Comparison of ENCODE assay signal across 9 mouse cellular contexts in the genomic region with DNA sequence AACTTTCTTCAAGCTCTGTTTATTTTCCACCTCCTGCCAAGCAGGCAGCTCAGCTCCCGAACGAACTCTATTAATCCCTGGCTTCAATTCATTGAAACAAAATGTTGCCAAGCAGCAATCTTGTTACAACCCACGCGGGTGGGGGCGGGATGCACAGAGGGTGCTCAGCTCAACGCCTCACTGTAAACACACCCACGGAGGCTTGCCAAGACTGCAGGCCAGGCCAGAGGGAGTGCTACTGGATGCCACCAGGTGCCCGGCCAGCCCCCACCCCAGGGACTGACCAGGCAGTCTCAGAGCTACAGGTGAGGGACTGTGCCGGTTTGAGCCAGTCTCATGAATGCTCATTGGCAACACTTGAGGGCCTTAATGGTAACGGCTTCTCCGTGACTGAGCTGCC. TPM values are rescaled to one million over a fixed set of nuclear protein-coding genes. Genes with fewer than 3 reads are reported as not detected.
DNase-seq lines count a peak whose midpoint lies in the region; ATAC-seq and TF ChIP-seq lines count a peak whose summit lies in the region.
"Had no signal": no experiment of that assay in that cellular context is flagged by ENCODE, and none has a peak within 500 bp of the region (broad histone marks: within the 10 kb centered on the region; RNA-seq: fewer than 3 reads in every experiment).

No protein-coding gene starts in this region.

- no peaks in the 10 kb centered on the region for H3K27me3 ChIP-seq in liver, adult 2 months (ENCODE audit: control insufficient read depth, insufficient read depth, low read length)
- H3K27me3 ChIP-seq in liver, embryonic 12.5 days (replicated peaks) = no peaks in the 10 kb centered on the region
- no peaks in the 10 kb centered on the region for H3K27me3 ChIP-seq in forebrain, postnatal 0 days (ENCODE audit: insufficient read depth, low read length)
- H3K27me3 ChIP-seq in midbrain, embryonic 13.5 days = no peaks in the 10 kb centered on the region
- H3K27me3 ChIP-seq: liver, embryonic 13.5 days had no signal

- DNase-seq in liver, adult 2 months (ENCODE audit: extremely low read depth, low read depth, low spot score) = peak; percentile 9
- DNase-seq in forebrain, postnatal 0 days = peak; percentile 62
- peak; percentile 84 for DNase-seq in layer of hippocampus, adult 11-12 months (ENCODE audit: low spot score)
- DNase-seq in spleen, postnatal 4 days (ENCODE audit: low spot score in 2 of 2) = no peak
- DNase-seq in thymus, postnatal 10 days (ENCODE audit: low spot score in 2 of 2) = no peak
- DNase-seq: liver, embryonic 13.5 days had no signal

- no peak overlapping the region for H3K4me2 ChIP-seq in liver, embryonic 12.5 days
- H3K4me2 ChIP-seq in forebrain, postnatal 0 days (ENCODE audit: low read depth) = no peak overlapping the region
- no peak overlapping the region for H3K4me2 ChIP-seq in midbrain, embryonic 13.5 days (replicated peaks)
- H3K4me2 ChIP-seq: liver, embryonic 13.5 days had no signal

- H3K36me3 ChIP-seq in liver, adult 2 months (ENCODE audit: control insufficient read depth, insufficient read depth, low read length) = no peaks in the 10 kb centered on the region
- no peaks in the 10 kb centered on the region for H3K36me3 ChIP-seq in liver, embryonic 12.5 days
- no peaks in the 10 kb centered on the region for H3K36me3 ChIP-seq in forebrain, postnatal 0 days (ENCODE audit: insufficient read depth)
- no peaks in the 10 kb centered on the region for H3K36me3 ChIP-seq in midbrain, embryonic 13.5 days
- H3K36me3 ChIP-seq: liver, embryonic 13.5 days had no signal

- no peaks in the 10 kb centered on the region for H3K9me3 ChIP-seq in liver, embryonic 12.5 days (replicated peaks)
- H3K9me3 ChIP-seq in forebrain, postnatal 0 days (ENCODE audit: low read length) = no peaks in the 10 kb centered on the region
- no peaks in the 10 kb centered on the region for H3K9me3 ChIP-seq in midbrain, embryonic 13.5 days
- H3K9me3 ChIP-seq: liver, embryonic 13.5 days had no signal

- H3K9ac ChIP-seq in liver, adult 2 months (ENCODE audit: low read depth, low read length) = no peak overlapping the region
- H3K9ac ChIP-seq in liver, embryonic 12.5 days = no peak overlapping the region
- H3K9ac ChIP-seq in forebrain, postnatal 0 days = 0 out of 2 replicates have a peak overlapping the region, but pooled peaks have one; percentile 14
- no peak overlapping the region for H3K9ac ChIP-seq in midbrain, embryonic 13.5 days (replicated peaks)
- H3K9ac ChIP-seq: liver, embryonic 13.5 days had no signal

- no peak overlapping the region for H3K27ac ChIP-seq in liver, adult 2 months (replicated peaks; ENCODE audit: insufficient read depth, low read depth, low read length)
- H3K27ac ChIP-seq in liver, embryonic 12.5 days = no peak overlapping the region
- peak overlapping the region; percentile 50; the same call in 1 of the 2 replicates for H3K27ac ChIP-seq in forebrain, postnatal 0 days (ENCODE audit: low read depth, low read length)
- H3K27ac ChIP-seq in midbrain, embryonic 13.5 days = no peak overlapping the region
- H3K27ac ChIP-seq: liver, embryonic 13.5 days had no signal

- TF ChIP-seq POLR2A in liver, adult 2 months (IDR thresholded peaks at IDR 0.05; ENCODE audit: extremely low read depth, insufficient read depth, low read length) = no peak

- WGBS in liver, adult 2 months = 35% methylated on average over 11 of the region's 11 CpGs
- 62% methylated on average over 11 of the region's 11 CpGs for WGBS in liver, embryonic 12.5 days (ENCODE audit: insufficient replicate concordance)
- whole genome bisulfite sequencing in forebrain, postnatal 0 days = 14% methylated on average over 11 of the region's 11 CpGs
- 34% methylated on average over 11 of the region's 11 CpGs for WGBS in midbrain, embryonic 13.5 days

- no peak overlapping the region for H3K4me3 ChIP-seq in liver, adult 2 months (ENCODE audit: insufficient read depth, low read depth, low read length)
- no peak overlapping the region for H3K4me3 ChIP-seq in liver, embryonic 12.5 days
- no peak overlapping the region for H3K4me3 ChIP-seq in forebrain, postnatal 0 days (ENCODE audit: low read depth, low read length)
- no peak overlapping the region for H3K4me3 ChIP-seq in midbrain, embryonic 13.5 days (replicated peaks)
- H3K4me3 ChIP-seq: liver, embryonic 13.5 days had no signal

- H3K79me2 ChIP-seq in liver, adult 2 months (ENCODE audit: control insufficient read depth, insufficient read depth, low read length) = no peaks in the 10 kb centered on the region

- TF ChIP-seq CTCF in liver, adult 2 months (IDR thresholded peaks at IDR 0.05; ENCODE audit: low read depth, low read length) = no peak
- TF ChIP-seq CTCF in forebrain, postnatal 0 days (IDR thresholded peaks at IDR 0.05; ENCODE audit: low read depth) = no peak

- no peaks in the 10 kb centered on the region for H3K4me1 ChIP-seq in liver, adult 2 months (ENCODE audit: control insufficient read depth, insufficient read depth, low read length)
- no peaks in the 10 kb centered on the region for H3K4me1 ChIP-seq in liver, embryonic 12.5 days
- H3K4me1 ChIP-seq in forebrain, postnatal 0 days (ENCODE audit: insufficient read depth) = peaks cover 9% of the 10 kb centered on the region; the same call in 1 of the 2 replicates
- H3K4me1 ChIP-seq in midbrain, embryonic 13.5 days (replicated peaks) = peaks cover 10% of the 10 kb centered on the region
- H3K4me1 ChIP-seq: liver, embryonic 13.5 days had no signal

- ATAC-seq in liver, embryonic 12.5 days = no peak
- ATAC-seq in forebrain, postnatal 0 days = peak; percentile 80
- ATAC-seq in midbrain, embryonic 13.5 days = peak; percentile 50
- no peak for ATAC-seq in monocyte, adult 5-6 weeks (replicated peaks; ENCODE audit: insufficient number of reproducible peaks, low FRiP score, low TSS enrichment, poor library complexity, severe bottlenecking)

RNA-seq across cellular contexts. Expression of gene Atp2b2, which starts 50.9 kb away (rescaled TPM):
- 1.1 and 2.5 TPM in 2 replicates for total RNA-seq in liver, adult 2 months (2014; rRNA removed)
- 1.0 and 1.7 TPM in 2 replicates for polyA plus RNA-seq in liver, adult 2 months (2012; rRNA removed)
- polyA plus RNA-seq in liver, embryonic 12.5 days (2016; fragmentation: Nextera tagmentation; extraction: Ambion mirVana) = 0.30 and 0.35 TPM in 2 replicates
- total RNA-seq in forebrain, postnatal 0 days (2014; rRNA removed) = 59.4 and 65.1 TPM in 2 replicates
- 24.2 and 37.8 TPM in 2 replicates for polyA plus RNA-seq in forebrain, postnatal 0 days (2015; fragmentation: Nextera tagmentation; extraction: Ambion mirVana)
- polyA plus RNA-seq in midbrain, embryonic 13.5 days (2015; fragmentation: Nextera tagmentation; extraction: Ambion mirVana) = 13.4 and 13.5 TPM in 2 replicates
- not detected in 3 replicates for total RNA-seq in monocyte, adult 5-6 weeks (2017)

Comparison
In these comparisons a context has a peak if more than half of its experiments do, and no peak if none do; other contexts are left out.
1. DNase-seq: peak in liver, adult 2 months (single experiment), forebrain, postnatal 0 days (single experiment) and layer of hippocampus, adult 11-12 months (single experiment); none in spleen, postnatal 4 days (0 of 2) and thymus, postnatal 10 days (0 of 2).
2. ATAC-seq: peak in forebrain, postnatal 0 days (single experiment) and midbrain, embryonic 13.5 days (single experiment); none in liver, embryonic 12.5 days (single experiment) and monocyte, adult 5-6 weeks (single experiment).